Mouse (Mus musculus): ENCODE results near the gene Cpa2. TPM values are rescaled to one million over a fixed set of nuclear protein-coding genes. Genes with fewer than 3 reads are reported as not detected.

Cpa2 gene
- total RNA-seq, 1 experiment = 1.7 TPM

- no peak overlapping the region for H3K4me3 ChIP-seq (ENCODE audit: insufficient read depth in 1 of 2, low read depth in 1 of 2, low read length in 2 of 2, poor library complexity in 1 of 2, severe bottlenecking in 1 of 2)
- H3K4me1 ChIP-seq (ENCODE audit: control insufficient read depth in 2 of 2, insufficient read depth in 2 of 2, low read length in 2 of 2, poor library complexity in 1 of 2) = peaks cover 7 to 11% of the 10 kb centered on the region in 2 experiments; a peak in 3 of 4 replicates
- H3K9me3 ChIP-seq (ENCODE audit: control insufficient read depth, insufficient read depth, low read depth, low read length) = no peaks in the 10 kb centered on the region
- TF ChIP-seq ZNF384 (IDR thresholded peaks at IDR 0.05; ENCODE audit: low read depth, low read length) (no peak), CHD2 (IDR thresholded peaks at IDR 0.05; ENCODE audit: low read depth, low read length) (no peak), HCFC1 (IDR thresholded peaks at IDR 0.05; ENCODE audit: borderline replicate concordance, insufficient read depth, low read length) (no peak), ZC3H11A (IDR thresholded peaks at IDR 0.05; ENCODE audit: borderline replicate concordance, low read depth, low read length) (no peak)
- 0 out of 2 replicates have a peak overlapping the region, but pooled peaks have one; percentile 7 for H3K9ac ChIP-seq (ENCODE audit: insufficient read depth, low read depth, low read length, poor library complexity, severe bottlenecking)
- no peak for DNase-seq (ENCODE audit: low read depth, low spot score)
- in situ Hi-C loops (cut with MboI; ENCODE audit: low sequenced_read_pairs in 2 of 2, unreplicated experiment in 2 of 2) = no loop called here
- no peak overlapping the region for H3K27ac ChIP-seq (ENCODE audit: insufficient read depth, low read depth, low read length, poor library complexity, severe bottlenecking)
- H3K36me3 ChIP-seq (ENCODE audit: control insufficient read depth, insufficient read depth, low read length, poor library complexity, severe bottlenecking) = no peaks in the 10 kb centered on the region
Observed at GRCm38 (mm10) chr6:30549231-30549761, 7.9 kb downstream of the Cpa2 start.

- Histone ChIP-seq H3K4me3 (ENCODE audit: insufficient read depth in 1 of 2, low read depth in 1 of 2, low read length in 2 of 2, poor library complexity in 1 of 2, severe bottlenecking in 1 of 2) (no peak overlapping the region), H3K36me3 (ENCODE audit: control insufficient read depth, insufficient read depth, low read length, poor library complexity, severe bottlenecking) (no peaks in the 10 kb centered on the region), H3K4me1 (ENCODE audit: control insufficient read depth in 2 of 2, insufficient read depth in 2 of 2, low read length in 2 of 2, poor library complexity in 1 of 2) (peaks cover 7 to 11% of the 10 kb centered on the region in 2 experiments; a peak in 3 of 4 replicates), H3K9ac (ENCODE audit: insufficient read depth, low read depth, low read length, poor library complexity, severe bottlenecking) (no peak overlapping the region), H3K9me3 (ENCODE audit: control insufficient read depth, insufficient read depth, low read depth, low read length) (no peaks in the 10 kb centered on the region), H3K27ac (ENCODE audit: insufficient read depth, low read depth, low read length, poor library complexity, severe bottlenecking) (no peak overlapping the region)
- no peak for TF ChIP-seq CHD2 (IDR thresholded peaks at IDR 0.05; ENCODE audit: low read depth, low read length)
- TF ChIP-seq ZNF384 (IDR thresholded peaks at IDR 0.05; ENCODE audit: low read depth, low read length) = no peak
- TF ChIP-seq ZC3H11A (IDR thresholded peaks at IDR 0.05; ENCODE audit: borderline replicate concordance, low read depth, low read length) = no peak
- TF ChIP-seq MAFK (IDR thresholded peaks at IDR 0.05; ENCODE audit: insufficient read depth, low read depth, low read length) = no peak
- no peak for TF ChIP-seq HCFC1 (IDR thresholded peaks at IDR 0.05; ENCODE audit: borderline replicate concordance, insufficient read depth, low read length)
- no peak for DNase-seq (ENCODE audit: low read depth, low spot score)
- in situ Hi-C loops (cut with MboI; ENCODE audit: low sequenced_read_pairs in 2 of 2, unreplicated experiment in 2 of 2) = no loop called here
Observed at GRCm38 (mm10) chr6:30550496-30551192, 9.3 kb downstream of the Cpa2 start.

GRCm38 (mm10) chr6:30551193-30551515, 9.8 kb downstream of the Cpa2 start:
- Histone ChIP-seq H3K9ac (ENCODE audit: insufficient read depth, low read depth, low read length, poor library complexity, severe bottlenecking) (no peak overlapping the region), H3K9me3 (ENCODE audit: control insufficient read depth, insufficient read depth, low read depth, low read length) (no peaks in the 10 kb centered on the region), H3K4me3 (ENCODE audit: insufficient read depth in 1 of 2, low read depth in 1 of 2, low read length in 2 of 2, poor library complexity in 1 of 2, severe bottlenecking in 1 of 2) (no peak overlapping the region), H3K27ac (ENCODE audit: insufficient read depth, low read depth, low read length, poor library complexity, severe bottlenecking) (no peak overlapping the region), H3K36me3 (ENCODE audit: control insufficient read depth, insufficient read depth, low read length, poor library complexity, severe bottlenecking) (no peaks in the 10 kb centered on the region), H3K4me1 (ENCODE audit: control insufficient read depth in 2 of 2, insufficient read depth in 2 of 2, low read length in 2 of 2, poor library complexity in 1 of 2) (peaks cover 7 to 11% of the 10 kb centered on the region in 2 experiments; a peak in 3 of 4 replicates)
- no peak for TF ChIP-seq MAFK (IDR thresholded peaks at IDR 0.05; ENCODE audit: insufficient read depth, low read depth, low read length)
- 0 out of 2 replicates have a peak, but pooled peaks have one; percentile 50 for TF ChIP-seq ZNF384 (IDR thresholded peaks at IDR 0.05; ENCODE audit: low read depth, low read length)
- DNase-seq (ENCODE audit: low read depth, low spot score) = no peak
- in situ Hi-C loops (cut with MboI; ENCODE audit: low sequenced_read_pairs in 2 of 2, unreplicated experiment in 2 of 2) = no loop called here

- TF ChIP-seq ZC3H11A (IDR thresholded peaks at IDR 0.05; ENCODE audit: borderline replicate concordance, low read depth, low read length) (no peak), ZNF384 (IDR thresholded peaks at IDR 0.05; ENCODE audit: low read depth, low read length) (peak; percentile 73)
- Histone ChIP-seq H3K36me3 (ENCODE audit: control insufficient read depth, insufficient read depth, low read length, poor library complexity, severe bottlenecking) (no peaks in the 10 kb centered on the region), H3K9ac (ENCODE audit: insufficient read depth, low read depth, low read length, poor library complexity, severe bottlenecking) (no peak overlapping the region), H3K9me3 (ENCODE audit: control insufficient read depth, insufficient read depth, low read depth, low read length) (no peaks in the 10 kb centered on the region), H3K4me3 (ENCODE audit: insufficient read depth in 1 of 2, low read depth in 1 of 2, low read length in 2 of 2, poor library complexity in 1 of 2, severe bottlenecking in 1 of 2) (peak overlapping the region in 1 of 2 experiments; percentile 34; a peak in 1 of 4 replicates), H3K4me1 (ENCODE audit: control insufficient read depth in 2 of 2, insufficient read depth in 2 of 2, low read length in 2 of 2, poor library complexity in 1 of 2) (peaks cover 4 to 8% of the 10 kb centered on the region in 2 experiments; a peak in 2 of 4 replicates), H3K27ac (ENCODE audit: insufficient read depth, low read depth, low read length, poor library complexity, severe bottlenecking) (no peak overlapping the region)
- in situ Hi-C loops (cut with MboI; ENCODE audit: low sequenced_read_pairs in 2 of 2, unreplicated experiment in 2 of 2) = no loop called here
- no peak for DNase-seq (ENCODE audit: low read depth, low spot score)
Observed at GRCm38 (mm10) chr6:30551644-30552580, 10.5 kb downstream of the Cpa2 start.

Data from ES-E14 (cell line).